Mouse (Mus musculus) embryonic facial prominence, embryonic 11.5 days (tissue): ENCODE results near the gene Ltc4s. TPM values are rescaled to one million over a fixed set of nuclear protein-coding genes. Genes with fewer than 3 reads are reported as not detected.

Experiments
- ATAC-seq: fragments of 200-750 bp; cut with Nextera tagmentation; replicated peaks from 2 replicates; pipeline ENCODE4 v1.8.0; 2017; ENCODE audit warnings: low read depth; ENCODE audit not compliant: insufficient number of reproducible peaks, low FRiP score, low TSS enrichment
- DNase-seq: peaks from one replicate; pipeline ENCODE4 v3.0.0-alpha.2; 2015; ENCODE audit warnings: low spot score
- H3K27ac ChIP-seq: fragments of 300-500 bp; sonication (generic); replicated peaks from 2 replicates; pipeline ENCODE4 v1.5.1; 2014; ENCODE audit warnings: mild to moderate bottlenecking, low read depth, low read length, control low read depth
- H3K27me3 ChIP-seq: fragments of 300-500 bp; sonication (generic); 2 replicates; pipeline ENCODE4 v1.6.1; 2014; ENCODE audit warnings: mild to moderate bottlenecking, low read length, moderate library complexity, mixed read lengths; ENCODE audit not compliant: control insufficient read depth, insufficient read depth
- H3K36me3 ChIP-seq: fragments of 300-500 bp; sonication (generic); replicated peaks from 2 replicates; pipeline ENCODE4 v1.6.1; 2014; ENCODE audit warnings: low read depth, mild to moderate bottlenecking, low read length, moderate library complexity, mixed read lengths; ENCODE audit not compliant: control insufficient read depth, insufficient read depth
- H3K4me1 ChIP-seq: fragments of 300-500 bp; sonication (generic); 2 replicates; pipeline ENCODE4 v1.6.1; 2014; ENCODE audit warnings: low read length, mixed read lengths; ENCODE audit not compliant: control insufficient read depth, insufficient read depth
- H3K4me2 ChIP-seq: fragments of 300-500 bp; sonication (generic); 2 replicates; pipeline ENCODE4 v1.6.1; 2014; ENCODE audit warnings: low read depth, mild to moderate bottlenecking, control low read depth, low read length, moderate library complexity
- H3K4me3 ChIP-seq: fragments of 300-500 bp; sonication (generic); 2 replicates; pipeline ENCODE4 v1.5.1; 2014; ENCODE audit warnings: low read depth, low read length, control low read depth
- H3K9ac ChIP-seq: fragments of 300-500 bp; sonication (generic); replicated peaks from 2 replicates; pipeline ENCODE4 v1.6.1; 2014; ENCODE audit warnings: mild to moderate bottlenecking, control low read depth, low read length
- H3K9me3 ChIP-seq: fragments of 300-500 bp; sonication (generic); replicated peaks from 2 replicates; pipeline ENCODE4 v1.6.1; 2016; ENCODE audit warnings: mild to moderate bottlenecking, low read length, inconsistent platforms, mixed read lengths; ENCODE audit not compliant: control insufficient read depth
- WGBS: fragments of 180-500 bp; shearing (Covaris S2); extraction: QIAGEN DNeasy Blood & Tissue Kit; methylation state at CpG from one replicate; pipeline ENCODE4 v1.1.7; 2014; 5-methylcytosine and 5-hydroxymethylcytosine counted together
- polyA plus RNA-seq: library from polyadenylated mRNA; unstranded; fragments of >200 nt; fragmentation: Nextera tagmentation; extraction: Ambion mirVana; gene quantifications from 2 replicates; pipeline ENCODE4 v1.2.1, GENCODE M21; 2014

Gene Ltc4s
- polyA plus RNA-seq, 1 experiment from 2014 or later = 0.36 TPM

DNA sequence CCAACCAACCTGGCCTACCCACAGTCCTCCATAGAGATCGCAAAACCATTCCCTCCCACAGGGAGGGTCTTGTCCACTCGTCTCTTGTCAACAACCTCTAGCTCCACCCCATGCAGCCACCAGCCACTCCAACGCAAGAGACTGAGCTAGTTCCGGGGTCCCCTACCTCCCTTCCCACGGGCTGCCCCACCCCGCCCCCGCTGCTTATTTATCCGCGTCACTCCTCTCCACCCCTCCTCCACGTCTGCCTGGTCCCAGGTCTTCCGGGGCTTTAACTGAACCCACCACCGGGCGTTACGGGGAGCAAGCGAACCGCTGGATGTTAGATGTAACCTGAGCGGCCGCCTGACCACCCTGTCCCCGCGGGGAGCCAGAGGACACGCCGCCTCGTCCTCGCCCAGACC, 28.3 kb downstream of the Ltc4s start:
- Histone ChIP-seq H3K36me3 (peaks cover 7% of the 10 kb centered on the region), H3K4me3 (peak overlapping the region; percentile 94), H3K9ac (peak overlapping the region; percentile 87), H3K27ac (peak overlapping the region; percentile 82), H3K9me3 (no peaks in the 10 kb centered on the region), H3K4me2 (peak overlapping the region; percentile 61), H3K27me3 (no peaks in the 10 kb centered on the region), H3K4me1 (no peaks in the 10 kb centered on the region; the same call in 1 of the 2 replicates)
- peak; percentile 91 for DNase-seq
- ATAC-seq = peak; percentile 96
- WGBS = under 1% methylated on average over 24 of the region's 24 CpGs

DNA sequence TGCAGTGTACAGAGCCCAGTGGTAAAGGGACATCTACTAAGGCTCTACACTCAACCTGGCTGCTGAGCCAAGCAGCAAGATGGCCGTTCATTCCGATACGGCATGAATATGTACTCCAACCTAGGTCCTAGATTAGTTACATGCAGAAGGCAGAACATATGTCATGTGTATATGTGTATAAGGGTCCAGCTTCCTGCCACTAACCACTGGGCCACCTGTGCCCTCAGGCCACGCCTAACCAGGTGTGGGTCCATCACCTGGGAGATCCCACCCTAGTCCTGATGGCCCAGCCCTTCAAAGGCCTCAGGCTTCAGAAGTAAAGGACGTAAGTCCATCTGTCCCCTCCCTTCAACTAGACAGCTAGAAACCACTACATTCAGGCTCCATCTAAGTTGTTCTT, 30.4 kb downstream of the Ltc4s start:
- H3K27ac ChIP-seq = no peak overlapping the region
- no peak overlapping the region for H3K9ac ChIP-seq
- peaks cover 7% of the 10 kb centered on the region for H3K36me3 ChIP-seq
- ATAC-seq (no peak), DNase-seq (no peak)
- no peaks in the 10 kb centered on the region for H3K9me3 ChIP-seq
- H3K4me2 ChIP-seq = no peak overlapping the region
- 95% methylated on average over 5 of the region's 5 CpGs for WGBS
- no peaks in the 10 kb centered on the region; the same call in 1 of the 2 replicates for H3K4me1 ChIP-seq
- H3K4me3 ChIP-seq = no peak overlapping the region
- no peaks in the 10 kb centered on the region for H3K27me3 ChIP-seq

DNA sequence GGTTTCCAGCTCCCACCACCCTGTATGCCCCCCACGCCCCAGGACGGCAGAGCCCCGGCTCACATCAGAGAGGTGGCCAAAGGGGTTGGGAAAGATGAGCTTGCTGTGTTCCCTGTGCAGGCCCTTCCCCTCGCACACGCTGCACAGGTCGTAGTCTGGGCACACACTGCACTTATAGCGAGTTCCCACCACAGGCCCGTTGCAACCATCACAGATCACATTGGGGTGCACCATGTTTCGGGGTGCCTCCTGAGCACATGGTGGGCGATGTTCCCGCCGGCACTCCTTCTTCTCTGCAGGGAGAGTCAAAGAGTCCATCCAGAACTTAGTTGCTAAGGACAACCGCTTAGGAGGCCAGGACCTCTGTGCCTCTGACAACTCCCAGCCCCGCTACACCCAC, 31.1 kb downstream of the Ltc4s start:
- no peak overlapping the region for H3K4me2 ChIP-seq
- H3K4me1 ChIP-seq = no peaks in the 10 kb centered on the region; the same call in 1 of the 2 replicates
- H3K4me3 ChIP-seq = no peak overlapping the region
- no peaks in the 10 kb centered on the region for H3K9me3 ChIP-seq
- no peaks in the 10 kb centered on the region for H3K27me3 ChIP-seq
- 93% methylated on average over 14 of the region's 14 CpGs for WGBS
- no peak for ATAC-seq
- DNase-seq = no peak
- H3K27ac ChIP-seq = no peak overlapping the region
- H3K36me3 ChIP-seq = peaks cover 8% of the 10 kb centered on the region
- no peak overlapping the region for H3K9ac ChIP-seq

DNA sequence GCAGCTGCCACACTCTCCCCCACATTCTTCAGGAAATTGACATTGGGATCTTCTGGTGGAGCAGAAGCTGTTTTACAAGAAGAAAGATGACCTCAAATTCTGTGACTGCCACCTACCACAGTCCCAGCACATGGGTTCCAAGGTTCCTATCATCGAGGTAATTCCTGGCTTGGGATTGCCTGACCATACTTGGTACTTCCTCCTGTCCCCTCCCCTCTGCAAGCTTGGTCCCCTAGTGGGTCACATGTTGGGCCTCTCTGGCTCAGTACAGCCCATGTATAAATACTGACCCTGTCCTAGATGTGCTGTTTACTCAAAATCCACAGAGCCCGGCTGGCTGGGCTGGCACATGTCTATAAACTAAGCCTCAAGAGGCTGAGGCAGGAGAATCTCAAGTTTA, 32.4 kb downstream of the Ltc4s start:
- DNase-seq (no peak), ATAC-seq (no peak)
- 88% methylated on average over 2 of the region's 2 CpGs for WGBS
- H3K27me3 ChIP-seq = no peaks in the 10 kb centered on the region
- no peak overlapping the region for H3K4me3 ChIP-seq
- no peaks in the 10 kb centered on the region; the same call in 1 of the 2 replicates for H3K4me1 ChIP-seq
- no peak overlapping the region for H3K9ac ChIP-seq
- H3K9me3 ChIP-seq = no peaks in the 10 kb centered on the region
- peaks cover 14% of the 10 kb centered on the region for H3K36me3 ChIP-seq
- no peak overlapping the region for H3K4me2 ChIP-seq
- no peak overlapping the region for H3K27ac ChIP-seq

DNA sequence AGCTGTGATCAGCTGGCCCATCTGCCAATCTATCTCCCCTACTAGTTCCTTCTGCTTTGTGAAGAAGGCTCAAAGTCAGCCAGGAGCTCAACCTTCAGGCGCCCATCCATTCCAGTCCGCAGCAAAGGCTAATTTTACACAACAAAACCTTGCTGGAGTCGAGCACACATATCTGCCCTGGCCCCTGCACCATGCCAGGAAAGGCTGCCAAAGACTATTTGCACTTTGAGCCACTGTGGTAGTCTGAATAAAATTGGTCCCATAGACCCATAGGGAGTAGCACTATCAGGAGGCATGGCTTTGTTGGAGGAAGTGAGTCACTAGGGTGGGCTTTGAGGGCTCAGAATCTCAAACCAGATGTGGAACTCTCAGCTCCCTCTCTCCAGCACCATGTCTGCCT, 33.0 kb downstream of the Ltc4s start:
- H3K4me1 ChIP-seq = no peaks in the 10 kb centered on the region; the same call in 1 of the 2 replicates
- DNase-seq (no peak), ATAC-seq (no peak)
- no peak overlapping the region for H3K27ac ChIP-seq
- no peak overlapping the region for H3K9ac ChIP-seq
- H3K36me3 ChIP-seq = peaks cover 19% of the 10 kb centered on the region
- WGBS = 88% methylated on average over 3 of the region's 3 CpGs
- H3K9me3 ChIP-seq = no peaks in the 10 kb centered on the region
- H3K4me2 ChIP-seq = no peak overlapping the region
- H3K27me3 ChIP-seq = no peaks in the 10 kb centered on the region
- no peak overlapping the region for H3K4me3 ChIP-seq

DNA sequence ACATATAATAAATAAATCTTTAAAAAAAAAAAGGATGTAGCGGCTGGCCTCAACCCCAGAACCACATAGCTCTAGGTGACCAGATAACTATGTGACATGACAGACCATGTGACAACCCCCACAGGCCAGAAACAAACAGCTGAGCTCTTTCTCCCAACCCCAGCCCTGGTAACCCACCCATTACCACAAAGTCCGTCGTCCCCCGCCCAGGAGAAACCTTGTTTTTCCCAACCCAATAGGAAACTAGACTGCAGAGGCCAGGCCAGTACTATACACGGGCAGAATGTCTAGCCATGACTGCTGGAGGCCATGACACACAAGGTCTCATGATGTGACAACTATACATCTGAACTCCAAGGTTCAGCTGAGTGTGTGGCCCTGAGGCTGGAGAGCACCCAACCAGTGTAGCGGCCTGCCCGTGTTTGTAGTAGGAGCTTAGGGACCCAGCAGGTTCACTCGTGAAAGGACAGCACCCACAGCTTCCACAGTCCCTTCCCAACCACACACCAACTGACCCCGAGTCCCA, 35.1 kb downstream of the Ltc4s start:
- H3K4me1 ChIP-seq = no peaks in the 10 kb centered on the region
- no peak overlapping the region for H3K27ac ChIP-seq
- peaks cover 21% of the 10 kb centered on the region for H3K36me3 ChIP-seq
- no peak overlapping the region for H3K9ac ChIP-seq
- H3K4me3 ChIP-seq = no peak overlapping the region
- ATAC-seq (no peak), DNase-seq (no peak)
- no peak overlapping the region for H3K4me2 ChIP-seq
- 94% methylated on average over 9 of the region's 9 CpGs for WGBS
- no peaks in the 10 kb centered on the region for H3K27me3 ChIP-seq
- no peaks in the 10 kb centered on the region for H3K9me3 ChIP-seq

DNA sequence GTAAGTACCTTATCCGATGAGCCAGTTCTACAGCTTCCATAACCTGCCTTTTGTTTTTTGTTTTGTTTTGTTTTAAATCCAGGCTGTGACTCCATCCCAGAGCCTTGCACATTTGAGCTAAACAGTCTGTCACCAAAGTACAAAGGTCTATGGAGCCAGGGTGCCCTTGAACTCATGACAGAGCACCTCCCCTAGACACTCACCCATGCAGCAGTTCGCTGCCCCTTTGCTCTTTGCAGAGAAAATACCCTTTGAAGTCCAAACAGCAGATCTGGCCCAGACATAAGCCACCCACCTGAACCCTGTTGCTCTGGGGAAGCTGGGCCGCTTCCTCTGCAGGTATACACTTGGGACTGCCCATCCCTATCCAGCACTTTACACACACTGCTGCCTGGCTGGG, 36.8 kb downstream of the Ltc4s start:
- no peak for ATAC-seq
- H3K9me3 ChIP-seq = no peaks in the 10 kb centered on the region
- no peak for DNase-seq
- H3K27me3 ChIP-seq = no peaks in the 10 kb centered on the region
- H3K36me3 ChIP-seq = peaks cover 15% of the 10 kb centered on the region
- H3K4me2 ChIP-seq = no peak overlapping the region
- H3K4me3 ChIP-seq = no peak overlapping the region
- no peak overlapping the region for H3K9ac ChIP-seq
- H3K4me1 ChIP-seq = no peaks in the 10 kb centered on the region
- H3K27ac ChIP-seq = no peak overlapping the region
- 90% methylated on average over 3 of the region's 3 CpGs for WGBS

DNA sequence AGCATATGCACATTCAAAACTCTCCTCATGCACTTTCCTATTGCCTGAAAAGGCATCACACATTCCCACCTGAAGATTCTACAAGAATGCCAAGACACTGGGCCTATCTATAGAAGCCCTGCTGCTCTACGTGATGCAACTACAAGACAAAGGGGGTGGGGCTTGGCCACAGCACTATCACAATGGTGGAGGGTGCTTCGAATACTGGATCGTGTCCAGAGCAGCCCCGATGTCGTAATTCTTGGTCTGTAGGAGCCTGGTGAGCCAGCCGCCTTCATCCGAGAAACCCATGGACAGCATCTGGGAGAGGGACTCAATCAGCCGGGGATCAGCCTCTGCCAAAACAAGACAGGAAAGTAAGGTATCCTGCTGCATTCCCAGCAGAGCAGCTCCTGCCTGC, 37.8 kb downstream of the Ltc4s start:
- Histone ChIP-seq H3K36me3 (peaks cover 13% of the 10 kb centered on the region), H3K4me3 (no peak overlapping the region), H3K9ac (no peak overlapping the region), H3K4me1 (no peaks in the 10 kb centered on the region), H3K27me3 (no peaks in the 10 kb centered on the region), H3K4me2 (no peak overlapping the region), H3K27ac (no peak overlapping the region), H3K9me3 (no peaks in the 10 kb centered on the region)
- DNase-seq (no peak), ATAC-seq (no peak)
- 91% methylated on average over 8 of the region's 8 CpGs for WGBS
